Mouse (Mus musculus) adrenal gland, postnatal 14 days (tissue): ENCODE data around the gene Vmn1r137. TPM values are rescaled to one million over a fixed set of nuclear protein-coding genes. Genes with fewer than 3 reads are reported as not detected.
"Not testable (repeated sequence)": the region's sequence is repeated elsewhere in the genome, so short reads cannot be mapped to it uniquely, and the experiment has no call there.

Experiments
- DNase-seq: peaks from one replicate; pipeline ENCODE4 v3.0.0; 2021; ENCODE audit warnings: mixed read lengths
- long read RNA-seq, 2 experiments: library from polyadenylated mRNA; stranded (forward); transcript quantifications; one replicate each; pipeline ENCODE4 v2.0.0; 2021
- total RNA-seq: library from RNA; stranded (reverse); gene quantifications from 2 replicates; pipeline ENCODE4 v1.2.3, GENCODE M21; 2021

The Vmn1r137 gene
- total RNA-seq, result not detected in 2 replicates
- long read RNA-seq, experiment 1, result 0 reads
- long read RNA-seq, experiment 2, result 0 reads

- not testable (repeated sequence) for DNase-seq
Observed at GRCm38 (mm10) chr7:21994287-21994686, at the start of gene Vmn1r137. TSS of gene Vmn1r137 (plus strand) at chr7:21994587.

- not testable (repeated sequence) for DNase-seq
Observed at GRCm38 (mm10) chr7:22028797-22029196, 34.4 kb downstream of the Vmn1r137 start, which contains the start of gene Vmn1r138. TSS of gene Vmn1r138 (minus strand) at chr7:22028897.

Other genes with a start within 250 kb of the Vmn1r137 start
- not detected in 2 replicates for gene Gm4175, start 233.1 kb upstream of the Vmn1r137 start, total RNA-seq
- gene Gm4177, start 197.9 kb upstream of the Vmn1r137 start, total RNA-seq, result not detected in 2 replicates
- gene Vmn1r135, start 162.2 kb upstream of the Vmn1r137 start, total RNA-seq, result not detected in 2 replicates
- not detected in 2 replicates for gene Gm5725, start 150.3 kb upstream of the Vmn1r137 start, total RNA-seq
- not detected in 2 replicates for gene Gm5891, start 73.3 kb upstream of the Vmn1r137 start, total RNA-seq
- not detected in 2 replicates for gene Vmn1r138, start 34.3 kb downstream of the Vmn1r137 start, total RNA-seq
- gene Gm6176, start 61.7 kb downstream of the Vmn1r137 start, total RNA-seq, result not detected in 2 replicates
- not detected in 2 replicates for gene Vmn1r139, start 74.5 kb downstream of the Vmn1r137 start, total RNA-seq
- not detected in 2 replicates for gene Gm16451, start 123.7 kb downstream of the Vmn1r137 start, total RNA-seq
- gene Gm10666, start 140.2 kb downstream of the Vmn1r137 start, total RNA-seq, result not detected in 2 replicates
- gene Vmn1r142, start 169.4 kb downstream of the Vmn1r137 start, total RNA-seq, result not detected in 2 replicates
- gene Vmn1r143, start 194.8 kb downstream of the Vmn1r137 start, total RNA-seq, result not detected in 2 replicates
- gene Gm8653, start 206.7 kb downstream of the Vmn1r137 start, total RNA-seq, result not detected in 2 replicates
- gene Gm8453, start 234.9 kb downstream of the Vmn1r137 start, total RNA-seq, result not detected in 2 replicates